Mouse (Mus musculus) cerebellum, adult 11 months (tissue): Measurements from ENCODE around the gene Hdac9.
"Not testable (repeated sequence)": the region's sequence is repeated elsewhere in the genome, so short reads cannot be mapped to it uniquely, and the experiment has no call there.

ENCODE experiments used
- DNase-seq: peaks from one replicate; pipeline ENCODE4 v3.0.0; 2022

Gene Hdac9

DNA sequence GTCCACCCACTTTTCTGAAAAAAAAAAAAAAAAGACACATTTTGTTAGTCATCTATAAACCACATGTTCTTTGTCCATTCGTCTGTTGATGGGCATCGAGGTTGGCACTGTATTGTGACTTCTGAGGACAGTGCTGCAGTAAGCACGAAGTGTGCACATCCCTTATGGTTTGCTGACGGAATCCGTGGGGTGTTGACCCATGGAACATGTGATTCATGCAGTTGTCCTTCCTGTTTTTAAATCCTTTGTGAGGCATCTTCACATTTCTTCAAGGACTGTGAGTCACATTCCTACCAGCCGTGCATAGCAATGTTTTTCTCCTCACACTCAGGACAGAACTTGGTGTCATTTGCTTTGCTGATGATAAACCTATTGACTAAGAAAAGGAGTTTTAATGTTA lies 875.9 kb downstream of the Hdac9 start:
- no peak for DNase-seq

DNA sequence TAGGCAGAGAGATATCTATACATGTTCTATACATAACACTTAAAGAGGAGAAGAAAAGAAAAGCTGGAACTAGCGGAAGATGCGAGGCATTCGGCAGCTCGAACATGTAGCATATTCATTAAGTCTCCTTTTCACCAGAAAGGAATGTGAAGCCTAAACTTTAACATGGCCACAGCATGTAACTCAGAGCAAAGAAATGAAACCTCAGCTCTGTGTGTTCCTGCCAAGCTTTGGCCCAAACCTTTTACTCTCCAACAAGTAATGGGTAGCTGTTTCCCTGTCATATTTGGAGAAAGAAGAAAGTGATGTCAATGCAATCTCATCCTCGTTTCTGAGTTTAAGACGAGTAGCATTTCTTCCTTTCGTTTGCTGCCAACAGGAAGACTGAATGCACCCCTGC lies 876.8 kb downstream of the Hdac9 start:
- DNase-seq = no peak

DNA sequence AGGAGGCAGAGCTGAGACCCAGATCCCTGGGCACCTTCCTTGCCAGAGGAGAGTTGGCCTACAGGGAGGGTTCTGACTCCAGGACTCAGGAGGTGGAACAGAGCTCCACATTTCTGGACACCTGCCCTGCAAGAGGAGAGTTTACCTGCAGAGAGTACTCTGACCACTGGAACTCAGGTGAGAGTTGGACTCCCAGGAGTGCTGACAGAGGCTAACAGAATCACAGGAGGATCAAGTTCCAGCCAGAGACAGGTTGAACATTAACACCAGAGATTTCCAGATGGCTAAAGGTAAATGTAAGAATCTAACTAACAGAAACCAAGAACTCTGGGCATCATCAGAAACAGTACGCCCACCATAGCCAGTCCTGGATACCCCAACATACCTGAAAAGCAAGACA lies 907.1 kb downstream of the Hdac9 start:
- DNase-seq = not testable (repeated sequence)
